Mouse (Mus musculus) hindbrain, embryonic 11.5 days (tissue): ENCODE measurements around the gene Hip1r. TPM values are rescaled to one million over a fixed set of nuclear protein-coding genes. Genes with fewer than 3 reads are reported as not detected.

Experiments used
- ATAC-seq: fragments of 200-750 bp; cut with Nextera tagmentation; 2 replicates; pipeline ENCODE4 v1.8.0; 2017; ENCODE audit warnings: mild to moderate bottlenecking, moderate TSS enrichment, moderate library complexity; ENCODE audit not compliant: low FRiP score
- DNase-seq: peaks from one replicate; pipeline ENCODE4 v3.0.0-alpha.2; 2015; ENCODE audit warnings: low spot score
- H3K27ac ChIP-seq: fragments of 300-500 bp; sonication (generic); 2 replicates; pipeline ENCODE4 v1.5.1; 2014; ENCODE audit warnings: mild to moderate bottlenecking, low read depth, low read length
- H3K27me3 ChIP-seq: fragments of 300-500 bp; sonication (generic); 2 replicates; pipeline ENCODE4 v1.6.1; 2014; ENCODE audit warnings: mild to moderate bottlenecking, low read length, moderate library complexity, mixed read lengths; ENCODE audit not compliant: control insufficient read depth, insufficient read depth
- H3K36me3 ChIP-seq: fragments of 300-500 bp; sonication (generic); 2 replicates; pipeline ENCODE4 v1.6.1; 2014; ENCODE audit warnings: mild to moderate bottlenecking, low read length, moderate library complexity, mixed read lengths; ENCODE audit not compliant: control insufficient read depth, insufficient read depth
- H3K4me1 ChIP-seq: fragments of 300-500 bp; sonication (generic); replicated peaks from 2 replicates; pipeline ENCODE4 v1.6.1; 2014; ENCODE audit warnings: low read length, mixed read lengths; ENCODE audit not compliant: control insufficient read depth, insufficient read depth
- H3K4me2 ChIP-seq: fragments of 300-500 bp; sonication (generic); replicated peaks from 2 replicates; pipeline ENCODE4 v1.6.1; 2014; ENCODE audit warnings: mild to moderate bottlenecking, low read depth, low read length
- H3K4me3 ChIP-seq: fragments of 300-500 bp; sonication (generic); 2 replicates; pipeline ENCODE4 v1.5.1; 2014; ENCODE audit warnings: low read depth, low read length
- H3K9ac ChIP-seq: fragments of 300-500 bp; sonication (generic); 2 replicates; pipeline ENCODE4 v1.6.1; 2014; ENCODE audit warnings: low read depth, low read length
- H3K9me3 ChIP-seq: fragments of 300-500 bp; sonication (generic); 2 replicates; pipeline ENCODE4 v1.6.1; 2016; ENCODE audit warnings: low read length; ENCODE audit not compliant: control insufficient read depth
- WGBS: fragments of 180-500 bp; shearing (Covaris S2); extraction: QIAGEN DNeasy Blood & Tissue Kit; methylation state at CpG from one replicate; pipeline ENCODE4 v1.1.7; 2014; 5-methylcytosine and 5-hydroxymethylcytosine counted together
- polyA plus RNA-seq: library from polyadenylated mRNA; unstranded; fragments of >200 nt; fragmentation: Nextera tagmentation; extraction: Ambion mirVana; gene quantifications from 2 replicates; pipeline ENCODE4 v1.2.1, GENCODE M21; 2014

The Hip1r gene
- polyA plus RNA-seq, 1 experiment from 2014 or later, result 6.0 TPM

- WGBS, result 94% methylated on average over 11 of the region's 11 CpGs
- Histone ChIP-seq H3K4me3 (no peak overlapping the region), H3K27ac (no peak overlapping the region), H3K27me3 (no peaks in the 10 kb centered on the region), H3K36me3 (no peaks in the 10 kb centered on the region), H3K4me1 (peaks cover 29% of the 10 kb centered on the region), H3K4me2 (no peak overlapping the region), H3K9me3 (no peaks in the 10 kb centered on the region), H3K9ac (no peak overlapping the region)
- no peak for DNase-seq
- no peak for ATAC-seq
These were observed 47.7 kb downstream of the Hip1r start for GRCm38 (mm10) chr5:124021148-124021547.

- WGBS, result 82% methylated on average over 11 of the region's 11 CpGs
- Histone ChIP-seq H3K27ac (no peak overlapping the region), H3K4me3 (no peak overlapping the region), H3K27me3 (no peaks in the 10 kb centered on the region), H3K36me3 (no peaks in the 10 kb centered on the region), H3K4me1 (peaks cover 29% of the 10 kb centered on the region), H3K9me3 (no peaks in the 10 kb centered on the region), H3K4me2 (no peak overlapping the region), H3K9ac (no peak overlapping the region)
- DNase-seq, result no peak
- no peak for ATAC-seq
These were observed 48.3 kb downstream of the Hip1r start for GRCm38 (mm10) chr5:124021701-124022100.

- WGBS, result 81% methylated on average over 7 of the region's 7 CpGs
- H3K9ac ChIP-seq, result no peak overlapping the region
- peaks cover 26% of the 10 kb centered on the region for H3K4me1 ChIP-seq
- no peak overlapping the region for H3K27ac ChIP-seq
- H3K4me2 ChIP-seq, result no peak overlapping the region
- no peaks in the 10 kb centered on the region for H3K27me3 ChIP-seq
- no peak for DNase-seq
- H3K9me3 ChIP-seq, result no peaks in the 10 kb centered on the region
- no peaks in the 10 kb centered on the region for H3K36me3 ChIP-seq
- ATAC-seq, result no peak
- H3K4me3 ChIP-seq, result no peak overlapping the region
These were observed 48.9 kb downstream of the Hip1r start for GRCm38 (mm10) chr5:124022365-124022764.

GRCm38 (mm10) chr5:124024677-124025076 lies 51.2 kb downstream of the Hip1r start:
- 64% methylated on average over 6 of the region's 6 CpGs for WGBS
- DNase-seq (no peak), ATAC-seq (no peak)
- Histone ChIP-seq H3K4me2 (no peak overlapping the region), H3K9ac (no peak overlapping the region), H3K4me1 (peaks cover 24% of the 10 kb centered on the region), H3K27ac (peak overlapping the region; percentile 76), H3K9me3 (no peaks in the 10 kb centered on the region), H3K27me3 (no peaks in the 10 kb centered on the region), H3K36me3 (no peaks in the 10 kb centered on the region), H3K4me3 (no peak overlapping the region)

GRCm38 (mm10) chr5:124025146-124025545 lies 51.7 kb downstream of the Hip1r start:
- Histone ChIP-seq H3K9ac (no peak overlapping the region), H3K4me1 (peaks cover 22% of the 10 kb centered on the region), H3K9me3 (no peaks in the 10 kb centered on the region), H3K27me3 (no peaks in the 10 kb centered on the region), H3K27ac (peak overlapping the region; percentile 76), H3K4me3 (no peak overlapping the region), H3K4me2 (no peak overlapping the region), H3K36me3 (no peaks in the 10 kb centered on the region)
- ATAC-seq (0 out of 2 replicates have a peak, but pooled peaks have one; percentile 30), DNase-seq (no peak)
- 53% methylated on average over 9 of the region's 9 CpGs for WGBS

- no peak for ATAC-seq
These were observed 52.4 kb downstream of the Hip1r start for GRCm38 (mm10) chr5:124025587-124026441.

GRCm38 (mm10) chr5:124026568-124026967 lies 53.1 kb downstream of the Hip1r start:
- H3K4me1 ChIP-seq, result peaks cover 22% of the 10 kb centered on the region
- no peak overlapping the region for H3K9ac ChIP-seq
- WGBS, result 62% methylated on average over 5 of the region's 5 CpGs
- no peak overlapping the region for H3K4me3 ChIP-seq
- H3K27ac ChIP-seq, result peak overlapping the region; percentile 59
- DNase-seq, result no peak
- no peaks in the 10 kb centered on the region for H3K36me3 ChIP-seq
- H3K4me2 ChIP-seq, result no peak overlapping the region
- no peaks in the 10 kb centered on the region for H3K9me3 ChIP-seq
- no peak for ATAC-seq
- no peaks in the 10 kb centered on the region for H3K27me3 ChIP-seq

More at GRCm38 (mm10) chr5:124025587-124026441, 52.4 kb downstream of the Hip1r start:
- DNase-seq, result no peak
- H3K36me3 ChIP-seq, result no peaks in the 10 kb centered on the region
- peaks cover 22% of the 10 kb centered on the region for H3K4me1 ChIP-seq
- no peaks in the 10 kb centered on the region for H3K27me3 ChIP-seq
- H3K9me3 ChIP-seq, result no peaks in the 10 kb centered on the region
- 0 out of 2 replicates have a peak overlapping the region, but pooled peaks have one; percentile 1 for H3K4me2 ChIP-seq
- H3K27ac ChIP-seq, result peak overlapping the region; percentile 76; the same call in 1 of the 2 replicates
- H3K9ac ChIP-seq, result no peak overlapping the region
- WGBS, result 88% methylated on average over 15 of the region's 15 CpGs
- H3K4me3 ChIP-seq, result no peak overlapping the region

- 77% methylated on average over 19 of the region's 19 CpGs for WGBS
- Histone ChIP-seq H3K4me2 (no peak overlapping the region), H3K4me1 (peaks cover 22% of the 10 kb centered on the region), H3K4me3 (no peak overlapping the region), H3K27me3 (no peaks in the 10 kb centered on the region), H3K36me3 (no peaks in the 10 kb centered on the region), H3K27ac (no peak overlapping the region; the same call in 1 of the 2 replicates), H3K9me3 (no peaks in the 10 kb centered on the region), H3K9ac (no peak overlapping the region)
- DNase-seq (no peak), ATAC-seq (no peak)
These were observed 54.5 kb downstream of the Hip1r start for GRCm38 (mm10) chr5:124027702-124028470.
